Mouse (Mus musculus): Measurements from ENCODE around the gene Atad1.
A peak's percentile ranks its signal among the peaks of the same experiment; 100 is the strongest.
"Not testable (repeated sequence)": the region's sequence is repeated elsewhere in the genome, so short reads cannot be mapped to it uniquely, and the experiment has no call there.

Atad1 gene

DNA sequence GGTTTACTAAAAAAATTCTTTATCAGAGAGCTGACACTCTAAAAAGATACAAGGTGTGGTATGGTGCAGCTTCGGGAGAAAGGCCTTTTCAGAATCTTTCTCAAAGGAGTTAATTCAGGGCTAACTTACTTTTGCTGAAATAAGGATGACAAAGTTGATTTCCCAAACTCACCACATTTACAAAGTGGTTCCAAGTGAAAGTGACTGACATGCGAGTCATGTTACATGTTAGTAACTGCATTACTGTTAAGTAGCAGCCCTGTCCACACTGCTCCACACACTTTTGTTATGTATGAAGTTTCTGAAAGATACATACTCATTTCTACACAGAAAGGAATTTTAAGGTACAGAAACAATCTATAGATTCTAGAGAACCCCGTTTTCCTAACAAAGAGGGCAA is 63.8 kb downstream of the Atad1 start:
- DNase-seq (ENCODE audit: low spot score), result no peak

DNA sequence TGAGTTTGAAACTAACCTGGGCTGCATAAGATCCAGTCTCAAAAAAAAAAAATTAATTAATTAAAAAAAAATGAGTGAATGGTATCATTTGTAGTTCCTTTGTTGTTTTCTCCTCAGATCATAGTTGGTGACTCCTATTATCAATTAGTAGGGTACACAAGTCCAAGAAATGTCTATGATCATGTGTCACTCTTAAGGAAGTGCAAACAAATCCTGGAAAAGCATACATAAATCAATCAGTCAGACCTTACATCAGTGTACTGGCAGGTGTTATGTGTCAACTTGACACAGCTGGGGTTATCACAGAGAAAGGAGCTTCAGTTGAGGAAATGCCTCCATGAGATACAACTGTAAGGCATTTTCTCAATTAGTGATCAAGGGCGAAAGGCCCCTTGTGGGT is 71.8 kb downstream of the Atad1 start:
- not testable (repeated sequence) for DNase-seq (ENCODE audit: low spot score)

DNA sequence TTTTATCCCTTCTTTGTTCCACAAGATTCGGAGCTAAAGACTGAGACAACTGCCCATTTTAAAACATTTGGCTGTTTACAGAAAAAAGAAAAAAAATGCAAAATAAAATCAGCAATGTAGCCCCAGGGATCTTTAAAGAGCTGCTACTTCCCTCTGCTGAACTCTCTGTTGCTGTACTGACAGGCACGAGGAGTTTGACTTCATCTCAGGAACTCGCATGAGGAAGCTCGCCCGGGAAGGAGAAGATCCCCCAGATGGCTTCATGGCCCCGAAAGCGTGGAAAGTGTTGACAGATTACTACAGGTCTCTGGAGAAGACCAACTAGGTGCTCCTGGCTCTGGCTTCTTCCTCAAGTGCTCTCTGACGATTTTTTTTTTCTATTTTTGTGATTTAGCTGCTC is 74.3 kb downstream of the Atad1 start:
- DNase-seq (ENCODE audit: low spot score), result no peak

DNA sequence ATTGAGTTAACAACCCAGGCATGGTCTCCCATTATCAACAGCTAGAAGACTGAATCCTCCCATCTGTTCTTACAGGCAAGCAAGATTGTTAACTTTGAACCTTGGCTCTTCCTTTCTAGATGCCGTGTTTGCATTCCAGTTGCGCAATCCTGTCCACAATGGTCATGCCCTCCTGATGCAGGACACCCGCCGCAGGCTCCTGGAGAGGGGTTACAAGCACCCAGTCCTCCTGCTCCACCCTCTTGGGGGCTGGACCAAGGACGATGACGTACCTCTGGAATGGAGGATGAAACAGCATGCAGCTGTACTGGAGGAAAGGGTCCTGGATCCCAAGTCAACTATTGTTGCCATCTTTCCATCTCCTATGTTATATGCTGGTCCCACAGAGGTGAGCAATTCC is 76.7 kb downstream of the Atad1 start:
- DNase-seq (ENCODE audit: low spot score), result no peak

DNA sequence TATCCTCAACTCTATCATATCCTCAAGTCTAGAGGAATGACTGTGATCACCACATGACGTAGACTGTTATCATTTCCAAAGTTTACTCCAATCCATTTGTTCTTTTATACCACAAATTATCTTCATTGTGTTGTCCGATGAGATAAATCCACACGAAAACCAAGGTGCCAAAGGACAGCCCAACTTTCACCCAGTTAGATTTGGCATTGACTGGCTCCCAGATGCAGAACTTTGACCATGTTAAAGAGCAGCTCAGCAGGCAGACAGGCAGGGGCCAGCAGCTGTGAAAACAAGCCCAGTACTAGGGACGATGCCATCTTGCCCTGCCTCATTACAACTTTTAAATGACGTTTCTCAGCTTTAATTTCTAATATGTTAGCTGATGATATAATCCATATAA is 80.2 kb downstream of the Atad1 start:
- no peak for DNase-seq (ENCODE audit: low spot score)

DNA sequence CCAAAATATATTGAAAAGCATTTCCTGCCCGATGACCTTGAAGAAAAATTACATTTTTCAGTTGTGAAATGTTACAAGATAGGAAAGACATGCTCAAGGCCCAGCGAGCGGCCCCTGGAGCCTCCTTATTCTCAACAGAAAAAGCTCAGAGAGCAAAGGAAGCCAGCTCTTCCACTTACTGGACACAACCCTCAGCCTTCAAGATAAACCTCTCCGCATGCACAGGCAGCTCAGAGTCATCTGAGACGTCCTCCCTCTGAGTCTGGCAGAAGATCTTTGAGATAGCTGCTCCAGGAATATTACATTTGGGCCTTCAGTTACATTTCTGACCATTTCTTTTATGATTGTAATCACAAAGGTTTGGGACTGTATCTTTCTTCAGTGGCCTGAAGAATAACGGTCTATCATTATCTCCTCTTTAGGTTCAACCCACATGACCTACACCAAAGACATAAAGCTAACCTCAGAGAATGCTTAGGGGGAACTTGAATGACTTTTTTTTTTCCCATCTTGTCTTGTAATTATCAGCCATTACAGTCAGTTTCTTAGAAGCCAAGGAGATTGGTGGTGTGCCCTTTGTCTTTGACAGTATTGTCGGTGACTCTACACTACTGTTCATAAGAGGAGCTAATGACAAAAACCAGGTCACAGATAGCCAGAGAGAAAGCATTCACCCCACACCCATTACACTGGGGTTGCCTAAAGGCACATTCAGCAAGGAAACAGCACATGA is 85.8 kb downstream of the Atad1 start:
- no peak for DNase-seq (ENCODE audit: low spot score)

DNA sequence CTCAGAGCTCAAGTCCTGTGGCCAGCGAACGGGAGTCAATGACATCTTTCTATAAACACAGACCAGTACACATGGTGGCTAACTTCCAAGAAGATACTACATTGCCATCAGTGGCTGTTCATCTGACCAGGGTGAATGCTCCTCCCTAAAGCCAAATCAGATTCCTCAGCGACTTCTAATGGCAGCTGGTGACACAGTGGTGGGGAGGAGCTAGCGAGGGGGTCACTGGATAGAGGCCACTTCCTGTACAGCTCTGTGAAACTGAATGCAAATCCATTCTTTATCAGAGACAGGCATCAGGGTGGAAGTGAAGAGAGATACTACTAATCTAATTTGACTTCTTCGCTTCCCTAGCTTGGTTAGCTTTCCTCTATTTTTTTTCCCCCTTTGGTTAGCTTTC is 86.5 kb downstream of the Atad1 start:
- DNase-seq (ENCODE audit: low spot score), result no peak

DNA sequence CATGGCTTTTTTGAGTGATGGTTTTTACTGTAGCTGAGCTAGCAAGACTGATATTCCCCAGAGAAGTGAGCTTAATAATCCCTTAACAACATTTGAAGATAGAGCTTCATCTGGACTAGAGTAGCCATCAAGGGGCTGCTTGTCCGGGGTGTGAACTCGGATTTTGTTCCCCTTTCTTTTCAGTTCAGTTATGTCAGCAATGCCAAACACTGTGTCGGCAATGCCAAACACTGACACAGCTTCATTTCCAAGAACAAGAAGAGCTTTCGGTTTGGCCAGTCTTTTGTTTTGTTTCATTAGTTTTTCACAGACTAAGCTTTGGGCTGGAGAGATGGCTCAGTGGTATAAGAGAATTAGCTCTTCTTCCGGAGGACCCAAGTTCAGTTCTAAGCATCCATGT is 88.5 kb downstream of the Atad1 start:
- DNase-seq (ENCODE audit: low spot score), result no peak

DNA sequence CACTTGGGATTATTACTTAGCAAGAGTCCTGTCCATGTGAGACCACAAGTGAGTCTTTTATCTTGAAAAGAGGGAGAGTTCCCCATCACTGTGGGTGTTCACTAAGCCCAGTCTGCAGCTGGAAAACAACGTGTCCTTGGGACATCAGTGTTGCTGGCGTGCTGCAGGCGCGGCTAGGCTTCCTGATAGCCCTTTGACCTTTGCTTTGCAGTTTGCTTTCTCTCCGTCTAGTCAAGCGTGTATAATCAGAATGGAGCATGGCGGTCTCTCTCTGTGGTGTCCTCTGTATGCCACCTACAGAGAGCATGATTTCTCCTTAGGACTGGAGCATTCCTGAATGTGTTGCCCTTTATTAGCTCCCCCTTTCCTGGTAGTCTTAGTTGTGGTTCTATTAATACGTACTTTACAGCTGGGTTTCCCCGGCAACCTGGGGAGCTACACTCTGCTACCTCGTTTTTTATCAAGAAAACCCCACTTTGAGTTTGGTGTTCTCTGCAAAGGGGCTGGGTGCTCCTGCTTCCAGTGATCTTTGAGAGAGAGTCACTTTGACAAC is 91.5 kb downstream of the Atad1 start:
- DNase-seq (ENCODE audit: low spot score), result peak; percentile 68

DNA sequence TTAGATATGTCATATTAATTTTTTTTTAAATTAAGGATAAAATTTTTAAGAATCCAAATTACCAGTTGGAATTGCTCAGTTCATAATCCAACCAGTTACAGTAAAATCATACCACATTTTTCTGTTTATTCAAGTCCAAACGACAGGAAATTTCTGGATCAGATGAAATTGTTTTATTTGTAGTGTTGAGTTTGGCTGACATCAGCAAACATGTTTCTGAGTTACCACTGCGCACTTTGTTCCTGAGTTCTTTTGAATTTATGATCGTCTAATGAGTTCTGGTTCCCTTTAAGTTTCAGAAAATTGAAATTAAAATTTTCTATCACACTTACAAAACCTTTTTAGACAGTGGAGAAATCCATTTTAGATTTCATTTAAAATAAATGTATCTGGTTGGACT is 93.2 kb downstream of the Atad1 start:
- no peak for DNase-seq (ENCODE audit: low spot score)

DNA sequence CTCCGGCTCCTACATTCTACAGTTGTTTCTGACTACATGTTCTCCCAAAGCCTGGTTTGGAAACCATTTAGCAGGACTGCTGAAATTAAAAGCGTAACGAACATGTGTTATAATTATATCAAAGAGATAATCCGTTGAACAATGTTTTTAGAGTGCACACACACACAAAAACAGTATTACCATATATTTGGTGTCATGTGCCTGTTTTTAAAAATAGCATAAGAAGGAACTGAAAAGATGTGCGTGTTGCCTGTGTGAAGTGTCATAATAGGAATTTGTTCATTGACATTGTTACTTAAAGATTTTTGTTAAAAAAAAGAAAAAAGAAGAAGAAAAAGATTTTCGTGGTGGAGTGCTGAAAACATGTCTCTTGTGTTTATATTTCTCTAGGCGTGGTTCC is 93.6 kb downstream of the Atad1 start:
- DNase-seq (ENCODE audit: low spot score), result no peak

DNA sequence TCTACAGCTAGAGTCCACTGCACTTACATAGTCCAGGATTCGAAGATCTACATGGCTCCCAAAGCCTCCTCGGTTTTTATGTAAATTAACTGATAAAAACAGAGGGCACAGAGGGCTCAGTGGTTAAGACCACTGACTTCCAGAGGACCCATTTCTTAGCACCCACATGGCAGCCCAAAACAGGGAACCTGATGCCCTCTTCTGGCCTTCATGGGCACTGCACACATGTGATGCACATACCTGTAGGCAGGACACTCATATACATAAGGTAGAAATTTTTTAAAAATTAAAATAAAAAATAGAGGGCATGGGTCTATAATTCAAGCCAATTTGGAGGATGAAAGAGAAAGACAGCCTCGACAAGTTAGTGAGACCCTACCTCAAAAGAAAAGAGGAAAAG is 95.9 kb downstream of the Atad1 start:
- DNase-seq (ENCODE audit: low spot score), result no peak

DNA sequence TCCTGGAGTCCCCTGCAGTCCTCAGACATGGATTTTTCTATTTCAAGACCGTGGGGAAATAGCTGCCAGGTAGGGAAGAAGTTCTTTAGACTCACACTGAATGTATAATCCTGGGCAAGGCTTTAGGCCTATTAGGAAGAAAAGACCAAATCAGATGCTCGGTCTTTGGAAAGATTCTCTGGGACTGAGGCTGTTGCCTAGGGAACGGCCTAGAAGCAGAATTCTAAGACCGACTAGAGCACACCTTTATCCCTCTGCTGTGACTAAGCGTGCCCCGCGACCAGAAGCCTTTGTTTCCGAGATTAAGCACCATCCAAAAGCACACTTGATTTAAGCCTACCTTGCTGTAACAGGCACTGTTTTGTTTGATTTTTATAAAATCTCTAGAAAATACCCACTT is 97.6 kb downstream of the Atad1 start:
- no peak for DNase-seq (ENCODE audit: low spot score)

DNA sequence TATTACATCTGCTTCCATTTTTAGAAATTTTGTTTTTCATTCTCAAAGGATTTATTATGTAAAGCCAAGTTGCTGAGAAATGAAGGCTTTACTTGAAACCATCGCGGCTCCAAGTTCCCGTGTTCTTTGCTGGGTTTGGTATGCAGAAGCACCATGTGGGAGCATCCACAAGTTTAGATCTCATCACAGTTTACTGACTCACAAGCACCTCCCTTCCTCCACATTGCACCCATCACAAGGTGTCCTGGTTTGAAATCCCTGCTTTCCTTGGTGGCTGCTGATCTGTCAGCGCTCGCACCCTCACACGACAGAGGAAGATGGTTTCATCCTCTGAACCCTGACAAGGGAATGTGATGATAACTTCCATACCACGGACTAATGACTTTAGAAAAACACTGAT is 98.1 kb downstream of the Atad1 start:
- DNase-seq (ENCODE audit: low spot score), result no peak

DNA sequence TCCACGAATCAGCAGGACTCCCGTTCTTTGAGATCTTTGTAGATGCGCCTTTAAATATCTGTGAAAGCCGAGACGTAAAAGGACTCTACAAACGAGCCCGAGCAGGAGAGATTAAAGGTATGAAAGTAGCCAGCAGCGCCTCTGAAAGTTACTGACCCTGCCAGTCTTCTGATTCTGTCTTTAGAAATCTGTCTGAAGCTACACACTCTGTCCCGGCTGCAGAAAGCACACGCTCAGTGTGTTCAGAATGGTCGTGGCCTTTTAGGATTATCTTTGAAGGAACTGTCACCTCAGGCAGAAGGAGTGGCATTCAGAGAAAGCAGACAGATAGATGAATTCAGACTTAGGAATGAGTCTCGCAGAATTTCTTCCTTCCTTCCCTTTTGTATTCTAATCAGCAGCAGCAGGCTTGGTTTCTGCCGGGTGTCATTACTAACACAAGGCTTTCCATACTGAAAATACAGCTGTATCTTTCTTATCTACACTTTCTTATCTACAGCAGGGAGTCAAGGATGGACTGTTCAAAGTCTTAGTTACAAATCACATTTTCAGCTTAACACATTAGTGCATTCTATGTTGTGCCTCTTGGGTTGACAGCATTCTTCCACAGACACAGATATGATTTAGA is 101.2 kb downstream of the Atad1 start:
- DNase-seq (ENCODE audit: low spot score), result no peak

DNA sequence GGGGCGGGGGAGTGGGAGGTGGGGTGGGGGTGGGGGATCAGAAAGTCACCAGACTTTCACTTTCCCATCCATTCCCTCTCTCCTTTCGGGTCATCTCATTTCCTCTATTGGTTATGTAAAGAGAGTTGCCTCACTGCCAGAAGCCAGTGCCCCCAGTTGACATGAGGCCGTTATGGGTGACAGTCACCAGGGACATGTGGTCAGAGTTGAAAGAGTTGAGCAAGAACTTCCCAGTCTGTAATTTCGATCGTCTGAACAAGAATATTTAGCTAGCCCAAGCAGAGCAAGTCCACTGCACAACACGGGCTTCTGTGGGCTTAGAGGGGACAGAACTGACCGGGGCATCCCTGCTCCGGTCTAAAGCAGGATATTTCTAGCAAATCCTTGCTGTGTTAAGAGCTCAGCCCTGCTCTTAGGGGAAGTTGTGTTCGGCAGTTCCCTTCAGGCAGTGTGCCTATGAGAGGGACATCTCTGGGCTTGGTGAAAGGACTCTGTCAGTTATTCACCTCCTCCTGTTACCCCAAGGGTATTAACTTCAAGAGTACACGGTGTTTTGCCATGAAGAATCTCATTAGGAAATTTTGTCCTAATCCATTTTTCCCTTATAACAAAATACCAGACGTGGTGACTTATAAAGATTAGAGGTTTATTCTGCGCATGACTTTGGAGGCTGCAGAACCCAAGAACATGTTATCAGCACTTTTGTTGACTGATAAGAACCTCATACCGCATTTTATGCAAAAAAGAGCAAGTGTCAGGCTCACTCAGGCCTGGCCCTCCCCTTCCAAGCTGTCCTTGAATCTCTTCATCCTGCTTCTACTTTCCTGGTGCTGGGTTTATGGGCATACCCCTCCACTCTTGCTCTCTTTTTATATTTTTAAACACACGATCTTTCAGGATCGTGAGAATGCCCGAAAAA is 102.0 kb downstream of the Atad1 start:
- no peak for DNase-seq (ENCODE audit: low spot score)

DNA sequence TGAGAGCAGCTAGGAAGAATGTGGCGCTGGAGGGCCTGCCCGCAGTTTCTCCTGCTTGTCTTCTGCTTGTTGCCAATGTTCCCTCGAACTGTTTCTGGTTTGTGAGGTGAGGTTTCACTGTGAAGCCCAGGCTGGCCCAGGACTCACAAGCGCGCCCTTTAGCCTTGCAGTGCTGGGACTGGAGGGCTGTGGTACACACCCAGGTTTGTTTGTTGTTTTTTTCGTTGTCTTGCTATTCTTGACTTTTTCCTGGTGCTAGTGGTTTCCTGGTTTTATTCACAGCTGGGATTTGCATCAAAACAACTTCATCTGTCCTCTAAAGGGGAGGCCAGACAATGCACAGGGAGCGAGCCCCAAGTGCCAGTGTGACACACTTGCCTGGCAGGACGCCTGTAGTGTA is 104.7 kb downstream of the Atad1 start:
- DNase-seq (ENCODE audit: low spot score), result no peak

DNA sequence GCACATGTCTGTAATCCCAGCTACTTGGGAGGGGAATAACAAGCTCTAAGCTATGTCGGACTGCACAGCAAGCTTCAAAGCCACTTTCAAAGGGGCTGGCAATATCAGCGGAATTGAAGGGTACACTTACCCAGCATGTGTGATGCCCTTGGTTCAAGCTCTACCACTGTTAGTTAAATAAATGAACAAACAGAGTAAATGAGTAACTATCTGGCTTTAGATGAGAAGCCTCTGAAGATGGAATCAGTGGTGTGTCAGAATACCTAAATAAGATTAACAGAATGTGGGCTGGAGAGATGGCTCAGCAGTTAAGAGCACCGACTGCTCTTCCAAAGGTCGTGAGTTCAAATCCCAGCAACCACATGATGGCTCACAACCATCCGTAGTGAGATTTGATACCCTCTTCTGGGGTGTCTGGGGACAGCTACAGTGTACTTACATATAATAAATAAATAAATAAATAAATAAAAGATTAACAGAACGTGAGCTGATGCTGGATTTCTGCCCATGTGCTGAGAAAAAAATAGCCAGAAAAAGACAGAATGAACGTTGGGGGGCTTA is 110.9 kb downstream of the Atad1 start:
- DNase-seq (ENCODE audit: low spot score), result no peak

DNA sequence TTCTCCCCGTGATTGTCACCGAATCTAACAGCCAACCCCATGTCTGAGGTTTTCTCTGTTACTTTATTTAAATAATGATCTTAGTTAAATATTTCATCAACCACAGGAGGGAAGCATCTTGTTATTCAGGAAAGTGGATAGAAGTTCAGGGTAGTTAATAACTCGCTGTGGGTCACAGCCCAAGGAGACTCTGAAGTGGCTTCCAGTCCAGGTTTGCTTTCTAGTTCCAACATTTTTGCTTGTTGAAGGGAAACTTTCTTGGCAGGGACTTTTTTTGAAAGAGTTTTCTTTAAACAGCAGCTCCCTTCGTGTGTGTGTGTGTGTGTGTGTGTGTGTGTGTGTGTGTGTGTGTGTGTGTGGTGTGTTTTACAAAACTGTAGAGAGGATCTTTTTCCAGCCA is 112.0 kb downstream of the Atad1 start:
- DNase-seq (ENCODE audit: low spot score), result no peak

DNA sequence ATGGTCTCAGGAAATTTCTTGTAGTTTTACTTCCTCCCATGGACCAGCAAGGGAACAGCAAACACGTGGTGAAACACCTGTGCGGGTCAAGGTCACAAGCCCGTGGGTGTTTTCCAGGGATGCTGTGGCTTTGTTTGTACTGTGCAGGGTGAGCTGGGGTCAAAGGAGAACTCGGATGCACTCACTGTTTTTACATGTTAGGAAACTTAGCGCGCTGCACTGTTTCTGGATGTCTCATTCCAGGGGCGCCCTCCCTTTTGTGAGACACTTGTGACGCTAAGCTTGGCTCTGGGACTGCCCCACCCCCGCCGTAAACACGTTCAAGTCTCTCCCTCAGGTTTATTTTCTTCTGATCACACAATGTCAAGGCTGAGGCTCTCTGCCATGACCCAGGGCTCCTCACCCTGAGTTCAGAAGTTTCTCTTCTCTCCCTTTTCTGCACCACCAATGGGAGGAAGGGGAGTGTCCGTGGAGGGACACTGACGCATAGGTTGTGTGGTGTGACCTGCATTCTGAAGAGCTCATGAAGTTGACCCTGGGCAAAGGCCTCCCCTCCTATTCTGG is 112.7 kb downstream of the Atad1 start:
- DNase-seq (ENCODE audit: low spot score), result no peak

DNA sequence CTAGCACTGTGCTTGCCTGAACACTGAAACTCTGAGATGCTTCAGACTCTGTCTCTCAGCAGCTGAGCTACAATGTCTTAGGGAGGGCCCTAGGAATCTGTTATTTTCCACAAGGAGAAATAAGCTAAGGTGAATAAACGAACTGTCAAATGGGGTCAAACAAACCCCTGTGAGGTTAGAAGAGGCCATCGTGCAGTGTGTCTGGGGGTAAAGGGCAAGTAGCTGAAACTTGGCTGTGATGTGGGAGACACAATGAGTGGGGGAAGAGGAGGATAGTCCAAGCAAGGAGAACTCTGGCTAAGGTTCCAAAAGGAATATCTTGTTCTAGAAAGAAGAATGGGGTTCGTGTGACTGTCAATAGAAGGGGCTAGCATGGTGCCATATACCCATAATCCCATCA is 117.4 kb downstream of the Atad1 start:
- DNase-seq (ENCODE audit: low spot score), result no peak

Data from retina, embryonic 14.5 days (tissue).